Mouse (Mus musculus) stomach, postnatal 0 days (tissue): ENCODE data around the gene Gna15. TPM values are rescaled to one million over a fixed set of nuclear protein-coding genes. Genes with fewer than 3 reads are reported as not detected.

ENCODE experiments used
- ATAC-seq: fragments of 200-750 bp; cut with Nextera tagmentation; 2 replicates; pipeline ENCODE4 v1.8.0; 2017; ENCODE audit not compliant: low FRiP score, low TSS enrichment
- DNase-seq: peaks from one replicate; pipeline ENCODE4 v3.0.0-alpha.2; 2016; ENCODE audit warnings: low spot score
- H3K27ac ChIP-seq: fragments of 300-500 bp; sonication (generic); replicated peaks from 2 replicates; pipeline ENCODE4 v1.5.1; 2014; ENCODE audit warnings: mild to moderate bottlenecking, control low read depth
- H3K27me3 ChIP-seq: fragments of 300-500 bp; sonication (generic); 2 replicates; pipeline ENCODE4 v1.6.1; 2014; ENCODE audit warnings: low read length; ENCODE audit not compliant: control insufficient read depth, insufficient read depth
- H3K36me3 ChIP-seq: fragments of 300-500 bp; sonication (generic); 2 replicates; pipeline ENCODE4 v1.6.1; 2014; ENCODE audit warnings: low read length, mixed read lengths; ENCODE audit not compliant: control insufficient read depth, insufficient read depth
- H3K4me1 ChIP-seq: fragments of 300-500 bp; sonication (generic); replicated peaks from 2 replicates; pipeline ENCODE4 v1.6.1; 2014; ENCODE audit warnings: antibody characterized with exemption; ENCODE audit not compliant: control insufficient read depth, insufficient read depth
- H3K4me2 ChIP-seq: fragments of 300-500 bp; sonication (generic); replicated peaks from 2 replicates; pipeline ENCODE4 v1.6.1; 2014; ENCODE audit warnings: low read depth, mild to moderate bottlenecking, control low read depth, moderate library complexity
- H3K4me3 ChIP-seq: fragments of 300-500 bp; sonication (generic); 2 replicates; pipeline ENCODE4 v1.5.1; 2014; ENCODE audit warnings: low read depth, low read length, control low read depth
- H3K9ac ChIP-seq: fragments of 300-500 bp; sonication (generic); 2 replicates; pipeline ENCODE4 v1.6.1; 2014; ENCODE audit warnings: mild to moderate bottlenecking, low read length, control low read depth, mixed read lengths
- H3K9me3 ChIP-seq: fragments of 300-500 bp; sonication (generic); 2 replicates; pipeline ENCODE4 v1.6.1; 2016; ENCODE audit warnings: low read length; ENCODE audit not compliant: control insufficient read depth
- CTCF ChIP-seq: IDR thresholded peaks from 2 replicates; pipeline ENCODE4 v1.5.1; 2016; ENCODE audit warnings: antibody characterized with exemption, low read depth, mild to moderate bottlenecking, moderate library complexity
- EP300 ChIP-seq: optimal IDR thresholded peaks from 2 replicates; pipeline ENCODE3; 2016; ENCODE audit warnings: antibody characterized with exemption
- WGBS: fragments of 180-500 bp; shearing (Covaris S2); extraction: QIAGEN DNeasy Blood & Tissue Kit; methylation state at CpG from one replicate; pipeline ENCODE4 v1.1.7; 2014; 5-methylcytosine and 5-hydroxymethylcytosine counted together
- polyA plus RNA-seq: library from polyadenylated mRNA; unstranded; fragments of >200 nt; fragmentation: Nextera tagmentation; extraction: Ambion mirVana; gene quantifications from 2 replicates; pipeline ENCODE4 v1.2.1, GENCODE M21; 2015

Gene Gna15
- polyA plus RNA-seq, 1 experiment from 2014 or later: 10.1 TPM

GRCm38 (mm10) chr10:81485479-81486018, 38.5 kb downstream of the Gna15 start:
- no peak overlapping the region for H3K4me2 ChIP-seq
- no peaks in the 10 kb centered on the region for H3K9me3 ChIP-seq
- peaks cover 18% of the 10 kb centered on the region; the same call in 1 of the 2 replicates for H3K36me3 ChIP-seq
- H3K9ac ChIP-seq: no peak overlapping the region
- no peaks in the 10 kb centered on the region for H3K4me1 ChIP-seq
- ATAC-seq (no peak), DNase-seq (no peak)
- no peaks in the 10 kb centered on the region; the same call in 1 of the 2 replicates for H3K27me3 ChIP-seq
- no peak overlapping the region for H3K27ac ChIP-seq
- TF ChIP-seq EP300 (no peak), CTCF (no peak)
- H3K4me3 ChIP-seq: no peak overlapping the region
- 68% methylated on average over 7 of the region's 7 CpGs for WGBS

DNA sequence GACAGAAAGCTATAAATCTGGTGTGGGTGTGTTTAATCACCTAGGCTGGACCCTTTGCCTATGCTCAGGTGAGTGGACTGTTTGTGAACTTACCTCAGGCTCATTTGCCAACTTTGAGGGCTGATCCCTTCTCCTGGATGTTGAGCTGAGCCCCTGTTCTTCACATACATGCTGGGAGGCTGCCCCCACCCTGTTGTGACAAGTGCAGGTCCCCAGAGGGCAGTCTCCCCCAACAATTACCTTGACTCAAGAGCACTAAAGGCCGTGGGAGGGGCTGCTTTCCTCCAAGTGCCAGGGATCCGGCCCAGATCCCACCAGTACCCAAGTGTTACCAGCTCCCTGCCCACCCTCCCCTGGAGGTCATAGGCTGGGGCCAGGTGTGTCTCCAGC, 39.0 kb downstream of the Gna15 start:
- Histone ChIP-seq H3K36me3 (peaks cover 18% of the 10 kb centered on the region; the same call in 1 of the 2 replicates), H3K4me3 (no peak overlapping the region), H3K27ac (no peak overlapping the region), H3K9ac (no peak overlapping the region), H3K4me1 (no peaks in the 10 kb centered on the region), H3K4me2 (no peak overlapping the region), H3K9me3 (no peaks in the 10 kb centered on the region), H3K27me3 (no peaks in the 10 kb centered on the region; the same call in 1 of the 2 replicates)
- TF ChIP-seq CTCF: peak; percentile 39
- TF ChIP-seq EP300: no peak
- DNase-seq: no peak
- WGBS: 23% methylated on average over 2 of the region's 2 CpGs
- no peak for ATAC-seq

DNA sequence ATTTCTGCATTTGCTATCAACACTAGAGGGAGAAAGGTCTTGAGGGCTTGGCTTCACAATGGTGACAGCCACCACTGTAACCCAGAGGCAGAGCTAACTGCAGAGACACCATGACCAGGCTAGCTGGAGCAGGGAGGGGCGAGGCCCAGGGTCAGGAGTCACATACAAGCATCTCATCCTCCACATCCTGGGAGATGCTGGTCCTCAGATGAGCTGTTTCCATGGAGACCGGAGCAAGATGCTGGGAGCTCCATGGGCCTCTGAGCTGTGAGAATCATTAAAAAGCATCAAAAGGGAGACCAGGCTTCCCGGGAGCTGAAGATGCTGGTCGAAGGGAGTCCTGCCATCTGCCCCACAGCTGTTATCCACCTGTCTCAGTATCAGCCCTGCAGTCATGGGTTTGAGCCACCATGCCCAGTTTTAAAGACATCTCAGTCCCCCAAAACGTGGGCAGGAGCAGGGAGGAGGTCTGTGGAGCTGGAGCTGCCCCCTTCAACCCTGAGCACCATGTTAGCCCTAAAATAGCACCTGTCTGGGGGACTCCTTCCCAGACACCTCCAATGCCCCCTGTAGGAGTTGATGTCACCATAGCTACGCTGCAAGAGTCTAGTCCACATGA, 39.5 kb downstream of the Gna15 start:
- WGBS: 62% methylated on average over 6 of the region's 6 CpGs
- DNase-seq: no peak
- no peak for ATAC-seq
- no peak overlapping the region for H3K4me2 ChIP-seq
- H3K9ac ChIP-seq: no peak overlapping the region
- no peaks in the 10 kb centered on the region; the same call in 1 of the 2 replicates for H3K27me3 ChIP-seq
- TF ChIP-seq CTCF (no peak), EP300 (no peak)
- H3K27ac ChIP-seq: no peak overlapping the region
- peaks cover 16% of the 10 kb centered on the region; the same call in 1 of the 2 replicates for H3K36me3 ChIP-seq
- no peak overlapping the region for H3K4me3 ChIP-seq
- H3K4me1 ChIP-seq: no peaks in the 10 kb centered on the region
- no peaks in the 10 kb centered on the region for H3K9me3 ChIP-seq

DNA sequence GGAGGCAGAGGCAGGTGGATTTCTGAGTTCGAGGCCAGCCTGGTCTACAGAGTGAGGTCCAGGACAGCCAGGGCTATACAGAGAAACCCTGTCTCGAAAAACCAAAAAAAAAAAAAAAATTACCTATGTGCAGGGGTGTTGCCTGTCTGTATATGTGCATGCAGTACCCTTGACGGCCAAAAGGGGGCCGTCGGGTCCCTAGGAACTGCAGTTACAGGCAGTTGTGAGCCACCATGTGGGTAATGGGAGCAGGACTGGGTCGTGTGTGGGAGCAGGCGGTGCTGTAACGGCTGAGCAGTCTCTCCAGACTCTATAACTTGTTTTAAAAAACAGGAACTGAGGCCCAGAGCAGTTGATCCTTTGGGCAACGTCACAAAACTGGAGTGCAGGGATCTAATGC, 40.0 kb downstream of the Gna15 start:
- Histone ChIP-seq H3K4me3 (no peak overlapping the region), H3K27me3 (no peaks in the 10 kb centered on the region; the same call in 1 of the 2 replicates), H3K4me1 (no peaks in the 10 kb centered on the region), H3K9me3 (no peaks in the 10 kb centered on the region), H3K27ac (no peak overlapping the region), H3K9ac (no peak overlapping the region), H3K36me3 (peaks cover 12% of the 10 kb centered on the region; the same call in 1 of the 2 replicates), H3K4me2 (no peak overlapping the region)
- DNase-seq: no peak
- no peak for TF ChIP-seq EP300
- peak; percentile 66 for TF ChIP-seq CTCF
- WGBS: 15% methylated on average over 9 of the region's 9 CpGs
- ATAC-seq: no peak

DNA sequence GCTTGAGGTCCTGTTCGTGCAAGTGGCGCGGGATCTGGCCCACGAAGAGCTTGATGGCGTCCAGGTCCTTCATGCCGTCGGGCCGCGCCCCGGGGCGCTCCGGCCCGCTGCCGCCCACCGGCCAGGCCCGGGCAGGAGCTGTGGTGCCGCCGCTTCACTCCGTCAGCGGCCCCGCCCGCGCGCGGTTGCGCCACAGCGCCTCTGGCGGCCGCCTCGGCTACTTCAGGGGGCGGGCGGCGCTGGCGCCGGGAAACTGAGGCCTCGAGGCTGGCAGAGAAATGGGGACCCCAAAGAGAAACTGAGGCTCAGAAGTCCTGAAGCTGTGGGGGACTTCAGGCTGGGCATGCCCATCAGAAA, 41.5 kb downstream of the Gna15 start, which contains the start of gene Celf5:
Gene Celf5 (minus strand): TSS at position 177 of the 357 bp plus-strand sequence.
- DNase-seq (peak; percentile 65), ATAC-seq (peak; percentile 53; the same call in 1 of the 2 replicates)
- WGBS: under 1% methylated on average over 28 of the region's 36 CpGs
- Histone ChIP-seq H3K36me3 (no peaks in the 10 kb centered on the region), H3K4me3 (peak within 1 kb of the TSS; percentile 40), H3K9me3 (no peaks in the 10 kb centered on the region), H3K27ac (no peak within 1 kb of the TSS), H3K4me2 (peak within 1 kb of the TSS; percentile 79), H3K27me3 (no peaks in the 10 kb centered on the region; the same call in 1 of the 2 replicates), H3K4me1 (no peaks in the 10 kb centered on the region), H3K9ac (peak within 1 kb of the TSS; percentile 47)
- TF ChIP-seq CTCF (peak; percentile 74), EP300 (no peak)
